Mouse (Mus musculus): ENCODE results near the gene 1700013F07Rik.
"Not testable (repeated sequence)": the region's sequence is repeated elsewhere in the genome, so short reads cannot be mapped to it uniquely, and the experiment has no call there.

Gene 1700013F07Rik

GRCm38 (mm10) chr3:108533951-108534350 is at the start of gene 1700013F07Rik:
Gene 1700013F07Rik (plus strand): TSS chr3:108534150.
- DNase-seq: no peak

DNA sequence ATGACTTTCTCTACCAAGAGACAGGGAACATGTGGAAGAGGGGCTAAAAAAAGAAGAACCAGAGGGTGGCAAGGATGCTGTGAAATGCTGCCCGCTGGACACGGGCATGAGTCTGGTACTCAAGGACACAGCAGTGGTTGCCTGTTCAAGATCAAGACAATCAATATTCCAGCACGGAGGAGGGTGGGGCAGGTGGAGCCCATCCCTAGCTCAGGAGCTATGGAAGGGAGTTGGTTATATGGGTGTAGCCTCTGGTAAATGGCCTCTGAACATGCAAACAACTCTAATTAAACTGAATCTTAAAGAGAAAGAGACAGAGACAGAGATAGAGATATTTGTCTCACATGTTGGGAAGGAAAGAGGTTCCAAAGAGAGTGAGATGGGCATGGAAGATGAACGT is 49.2 kb upstream of the 1700013F07Rik start:
- DNase-seq: no peak

GRCm38 (mm10) chr3:108489968-108490367 is 44.0 kb upstream of the 1700013F07Rik start:
- DNase-seq: no peak

DNA sequence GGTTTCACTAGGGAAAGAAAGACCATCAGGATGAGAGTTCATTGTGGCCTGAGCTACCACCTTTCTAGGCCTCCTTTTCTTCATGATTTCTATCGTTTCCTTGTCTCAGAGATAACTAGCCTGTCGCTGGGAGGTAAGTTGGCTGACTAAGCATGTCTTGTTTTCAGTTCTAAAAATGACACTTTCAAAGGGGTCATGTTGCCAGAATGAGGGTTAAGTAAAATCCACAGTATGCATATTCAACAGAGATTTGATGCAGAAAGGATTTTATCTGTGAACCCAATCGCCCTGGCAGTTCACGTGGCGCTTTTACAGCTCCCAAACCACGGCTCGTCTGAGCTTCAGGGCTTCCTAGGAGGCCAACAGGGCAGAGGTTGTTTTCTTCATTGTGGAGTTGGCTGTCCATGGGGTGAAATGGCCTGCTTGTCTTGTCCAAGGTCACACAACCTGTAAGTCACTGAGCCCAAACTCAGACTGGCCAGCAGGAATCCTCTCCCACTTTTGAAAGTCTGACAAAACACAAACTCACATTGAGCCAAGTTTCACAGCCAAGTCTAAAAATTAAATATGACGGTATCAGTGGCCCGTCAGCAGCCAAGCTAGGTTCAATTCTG is 39.0 kb upstream of the 1700013F07Rik start:
- no peak for DNase-seq

DNA sequence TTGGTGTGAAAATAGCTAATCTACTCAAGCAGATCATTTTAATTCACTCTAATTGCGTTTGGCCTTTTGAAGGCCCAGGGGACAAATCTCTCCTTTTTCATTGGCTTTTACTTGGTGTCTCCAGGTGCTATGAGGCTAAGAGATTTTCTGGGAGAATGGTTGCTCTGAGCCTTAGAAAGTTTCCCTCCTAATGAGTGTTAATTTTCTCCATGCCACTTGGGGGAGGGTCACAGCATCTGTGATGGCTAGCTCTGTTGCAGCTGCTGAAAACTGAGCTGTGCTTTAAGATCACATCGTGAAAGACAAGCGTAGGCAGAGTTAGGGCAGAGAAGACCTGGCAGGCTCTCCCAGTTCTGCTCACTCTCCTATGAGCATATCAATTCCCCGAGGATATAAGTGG is 38.5 kb upstream of the 1700013F07Rik start:
- DNase-seq: no peak

DNA sequence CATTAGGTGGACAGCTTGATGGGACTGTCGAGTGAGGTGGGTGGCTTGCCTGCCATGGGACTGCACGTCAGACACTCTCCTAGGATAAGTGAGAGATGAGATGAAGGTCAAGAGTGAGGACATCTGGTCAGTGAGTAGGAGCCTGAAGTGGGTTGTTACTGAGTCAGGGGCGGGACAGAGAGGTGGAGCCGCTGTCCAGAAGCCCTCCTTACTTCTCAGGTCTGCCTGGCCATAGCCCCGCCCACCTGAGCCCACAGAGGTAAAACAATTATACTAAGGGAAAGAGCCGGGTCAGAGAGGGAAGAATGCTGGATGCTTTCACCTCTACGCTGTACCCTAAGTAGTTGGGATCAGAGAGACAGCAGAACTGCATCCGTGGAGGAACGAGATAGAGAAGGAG is 36.3 kb upstream of the 1700013F07Rik start:
- no peak for DNase-seq

DNA sequence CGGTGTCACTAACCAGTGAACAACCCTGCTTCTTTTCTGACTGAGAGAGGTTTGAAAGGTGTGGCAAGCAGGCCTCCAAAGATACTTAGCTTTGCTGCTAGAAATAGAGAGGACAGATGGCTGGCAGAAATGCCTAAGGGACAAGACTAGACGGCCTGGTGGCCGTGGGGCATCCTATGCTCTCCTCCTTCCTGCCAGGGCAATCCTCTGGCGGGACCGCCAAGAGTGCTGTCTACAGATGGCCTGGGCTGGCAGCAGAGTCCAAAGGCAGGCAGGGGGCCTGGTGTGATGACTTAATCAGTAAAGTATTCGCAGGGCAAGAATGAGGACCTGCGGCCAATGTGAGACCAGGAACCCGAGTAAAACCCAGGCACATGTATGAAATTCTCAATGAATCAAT is 34.1 kb upstream of the 1700013F07Rik start:
- DNase-seq: no peak

DNA sequence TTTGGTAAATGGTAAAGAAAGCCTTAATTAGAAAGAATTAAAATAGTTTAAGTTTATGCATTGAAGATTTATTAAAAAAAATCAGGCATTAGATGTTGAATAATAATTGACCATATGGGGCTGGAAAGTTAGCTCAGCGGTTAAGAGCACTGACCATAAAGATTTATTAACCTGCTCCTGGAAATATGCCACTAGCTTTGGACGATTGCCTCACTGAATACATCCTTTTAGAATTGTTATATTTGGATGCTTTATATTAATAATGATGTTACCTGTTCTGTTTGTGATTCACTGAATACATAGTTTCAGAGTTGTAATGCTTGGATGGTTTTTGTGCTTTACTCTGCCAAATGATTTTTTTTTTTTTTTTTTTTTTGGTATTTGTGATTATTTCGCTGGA is 32.5 kb upstream of the 1700013F07Rik start:
- not testable (repeated sequence) for DNase-seq

- DNase-seq: no peak
Observed at GRCm38 (mm10) chr3:108503908-108504307, 30.0 kb upstream of the 1700013F07Rik start.

DNA sequence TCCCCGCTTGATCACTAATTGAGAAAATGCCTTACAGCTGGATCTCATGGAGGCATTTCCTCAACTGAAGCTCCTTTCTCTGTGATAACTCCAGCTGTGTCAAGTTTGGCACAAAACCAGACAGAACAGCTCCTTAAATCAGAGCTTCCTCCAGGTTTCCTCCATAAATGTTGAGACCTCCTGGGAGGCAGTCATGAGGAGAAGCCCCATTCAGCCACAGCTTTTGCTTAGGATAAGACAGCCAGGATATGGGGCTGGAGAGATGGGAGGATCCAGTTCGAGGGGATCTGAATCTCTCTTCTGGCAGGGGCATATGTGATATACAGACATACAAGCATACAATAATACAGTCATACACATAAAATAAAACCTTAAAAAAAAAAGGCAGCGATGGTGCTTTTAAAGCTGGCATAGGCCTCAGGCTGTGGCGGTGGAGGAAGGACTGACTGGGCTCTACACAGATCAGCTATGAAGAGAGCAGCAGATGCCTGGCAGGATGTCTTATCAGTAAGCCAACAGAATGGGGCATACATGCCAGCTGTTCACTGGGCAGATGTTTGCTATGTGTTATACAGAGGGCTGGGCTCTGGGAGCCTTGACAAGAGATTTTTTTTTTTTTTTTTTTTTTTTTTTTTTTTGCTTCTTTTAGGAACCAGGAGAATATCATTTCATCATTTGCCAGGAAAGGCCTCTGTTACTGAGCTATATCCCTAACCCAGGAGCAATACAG is 25.0 kb upstream of the 1700013F07Rik start:
- DNase-seq: no peak

DNA sequence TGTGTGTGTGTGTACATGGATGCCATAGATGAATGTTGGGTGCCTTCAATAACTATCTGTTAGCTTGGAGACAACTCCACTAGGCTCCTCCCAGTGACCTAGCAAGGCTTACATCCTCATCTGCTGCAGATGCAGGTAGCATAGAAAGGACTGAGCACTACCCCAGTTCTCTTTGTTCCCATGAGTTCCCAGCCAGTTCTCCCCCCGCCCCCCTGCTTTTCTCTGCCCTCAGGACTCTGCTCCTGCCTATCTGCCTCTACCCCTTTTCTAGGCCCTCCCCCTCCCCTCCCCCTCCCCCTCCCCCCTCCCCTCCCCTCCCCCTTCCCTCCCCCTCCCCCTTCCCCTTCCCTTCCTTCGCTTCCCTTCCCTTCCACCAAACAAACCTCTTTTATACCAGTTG is 23.8 kb upstream of the 1700013F07Rik start:
- no peak for DNase-seq

GRCm38 (mm10) chr3:108510716-108511483 is 23.1 kb upstream of the 1700013F07Rik start:
- DNase-seq: peak; percentile 31

- DNase-seq: no peak
Observed at GRCm38 (mm10) chr3:108513465-108513864, 20.5 kb upstream of the 1700013F07Rik start.

DNA sequence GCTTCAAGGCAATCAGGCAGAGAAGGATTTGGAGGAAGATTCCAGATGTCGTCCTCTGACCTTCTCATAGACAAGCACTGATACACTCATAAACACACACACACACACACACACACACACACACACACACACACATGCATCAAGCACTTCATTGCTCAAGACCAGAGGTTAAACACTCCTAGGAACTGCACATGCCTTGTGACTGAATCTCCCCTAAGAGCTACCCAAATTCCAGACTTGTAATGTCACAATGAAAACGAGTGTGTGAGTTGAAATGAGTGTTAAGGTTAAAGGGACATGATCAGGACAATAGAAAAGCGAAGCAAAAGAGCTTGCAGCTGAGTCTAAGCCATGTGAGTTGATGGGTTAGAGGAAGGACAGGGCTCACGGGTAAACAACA is 15.7 kb upstream of the 1700013F07Rik start:
- no peak for DNase-seq

DNA sequence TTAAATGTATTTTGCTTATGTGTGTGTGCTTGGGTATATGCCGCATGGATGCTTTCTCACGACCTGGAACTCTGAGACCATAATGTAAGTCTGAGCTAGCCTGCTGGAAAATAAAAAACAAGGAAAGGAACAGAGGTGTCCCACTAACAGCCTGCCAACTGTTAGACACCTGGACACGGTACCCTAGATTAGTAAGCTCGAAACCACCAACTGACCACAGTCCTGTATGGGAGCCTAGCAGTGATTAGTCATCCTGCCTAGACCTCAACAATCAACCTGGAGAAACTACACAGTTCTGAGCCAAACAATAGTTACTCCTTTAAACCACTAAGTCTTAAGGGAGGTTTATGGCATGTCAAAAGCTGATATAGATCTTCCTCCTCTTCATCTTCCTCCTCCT is 10.5 kb upstream of the 1700013F07Rik start:
- no peak for DNase-seq

DNA sequence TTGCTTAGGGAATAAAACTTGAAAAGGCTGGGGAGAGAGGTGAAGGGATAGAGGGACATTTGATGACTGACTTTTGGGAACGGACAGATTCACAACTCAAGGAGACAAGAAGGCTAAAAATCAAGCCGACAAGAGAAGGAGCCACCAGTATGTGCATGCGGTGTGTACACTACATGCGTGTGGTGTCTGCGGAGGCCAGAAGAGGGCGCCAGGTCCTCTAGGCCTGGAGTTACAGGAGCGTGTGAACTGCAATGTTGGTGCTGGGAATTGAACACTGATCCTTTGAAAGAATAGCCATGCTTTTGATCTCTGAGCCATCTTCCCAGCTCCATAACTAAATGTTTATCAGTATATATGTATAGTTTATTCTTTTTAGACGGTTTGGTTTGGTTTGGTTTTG is 5.5 kb upstream of the 1700013F07Rik start:
- DNase-seq: no peak

- DNase-seq: no peak
Observed at GRCm38 (mm10) chr3:108533114-108533885, 650 bp upstream of the 1700013F07Rik start.

GRCm38 (mm10) chr3:108535896-108536516 is 2.1 kb downstream of the 1700013F07Rik start:
- DNase-seq: no peak

- DNase-seq: peak; percentile 63
Observed at GRCm38 (mm10) chr3:108536517-108537260, 2.7 kb downstream of the 1700013F07Rik start, which contains the start of gene 5330417C22Rik. Gene 5330417C22Rik (minus strand): TSS chr3:108536536.

GRCm38 (mm10) chr3:108537303-108537702 is 3.4 kb downstream of the 1700013F07Rik start:
- peak; percentile 93 for DNase-seq

GRCm38 (mm10) chr3:108542299-108542698 is 8.3 kb downstream of the 1700013F07Rik start:
- DNase-seq: no peak

- DNase-seq: peak; percentile 67
Observed at GRCm38 (mm10) chr3:108554111-108554561, 20.2 kb downstream of the 1700013F07Rik start.

All from embryo, embryonic 11 days (tissue).